Mouse (Mus musculus) testis, postnatal 14 days (tissue): ENCODE measurements around the gene Taar7e.
"Not testable (repeated sequence)": the region's sequence is repeated elsewhere in the genome, so short reads cannot be mapped to it uniquely, and the experiment has no call there.

Source experiments
- DNase-seq: peaks from one replicate; pipeline ENCODE4 v3.0.0; 2021; ENCODE audit warnings: low spot score

Gene Taar7e

GRCm38 (mm10) chr10:24037314-24037713 lies at the start of gene Taar7e:
Gene Taar7e, plus strand, starts transcription at chr10:24037614.
- DNase-seq, result no peak

GRCm38 (mm10) chr10:23993381-23993780 lies 44.0 kb upstream of the Taar7e start, which contains the start of gene Taar7a:
Gene Taar7a, minus strand, starts transcription at chr10:23993481.
- DNase-seq, result no peak

- no peak for DNase-seq
Measured at GRCm38 (mm10) chr10:23999639-24000038, 37.8 kb upstream of the Taar7e start, which contains the start of gene Taar7b. Gene Taar7b, plus strand, starts transcription at chr10:23999939.

- DNase-seq, result no peak
Measured at GRCm38 (mm10) chr10:24006442-24006841, 31.0 kb upstream of the Taar7e start.

GRCm38 (mm10) chr10:24007034-24007433 lies 30.4 kb upstream of the Taar7e start:
- no peak for DNase-seq

GRCm38 (mm10) chr10:24008143-24008542 lies 29.3 kb upstream of the Taar7e start:
- no peak for DNase-seq

- DNase-seq, result no peak
Measured at GRCm38 (mm10) chr10:24026922-24027321, 10.5 kb upstream of the Taar7e start, which contains the start of gene Taar7d. Gene Taar7d, plus strand, starts transcription at chr10:24027222.

- DNase-seq, result no peak
Measured at GRCm38 (mm10) chr10:24031347-24031746, 6.1 kb upstream of the Taar7e start.

- no peak for DNase-seq
Measured at GRCm38 (mm10) chr10:24040120-24040869, 2.9 kb downstream of the Taar7e start.

- DNase-seq, result no peak
Measured at GRCm38 (mm10) chr10:24049210-24049609, 11.8 kb downstream of the Taar7e start, which contains the start of gene Taar7f. Gene Taar7f, plus strand, starts transcription at chr10:24049510.

- no peak for DNase-seq
Measured at GRCm38 (mm10) chr10:24052039-24052438, 14.6 kb downstream of the Taar7e start.

- DNase-seq, result no peak
Measured at GRCm38 (mm10) chr10:24058986-24059385, 21.6 kb downstream of the Taar7e start.

GRCm38 (mm10) chr10:24074751-24075150 lies 37.3 kb downstream of the Taar7e start:
- DNase-seq, result not testable (repeated sequence)

- DNase-seq, result not testable (repeated sequence)
Measured at GRCm38 (mm10) chr10:24076200-24076599, 38.8 kb downstream of the Taar7e start, which contains the start of gene Taar8a. Gene Taar8a, plus strand, starts transcription at chr10:24076500.

GRCm38 (mm10) chr10:24080166-24080565 lies 42.8 kb downstream of the Taar7e start:
- no peak for DNase-seq

- no peak for DNase-seq
Measured at GRCm38 (mm10) chr10:24085936-24086335, 48.5 kb downstream of the Taar7e start.

- no peak for DNase-seq
Measured at GRCm38 (mm10) chr10:24086555-24086954, 49.1 kb downstream of the Taar7e start.

GRCm38 (mm10) chr10:24087168-24087567 lies 49.8 kb downstream of the Taar7e start:
- DNase-seq, result no peak
